Mouse (Mus musculus) liver (tissue): ENCODE data around the gene Hist1h2ah.
"Not testable (repeated sequence)": the region's sequence is repeated elsewhere in the genome, so short reads cannot be mapped to it uniquely, and the experiment has no call there.

Experiments
- DNase-seq: peaks from one replicate; pipeline ENCODE4 v3.0.0-alpha.2; 2020; ENCODE audit warnings: mixed read lengths

Gene Hist1h2ah

DNA sequence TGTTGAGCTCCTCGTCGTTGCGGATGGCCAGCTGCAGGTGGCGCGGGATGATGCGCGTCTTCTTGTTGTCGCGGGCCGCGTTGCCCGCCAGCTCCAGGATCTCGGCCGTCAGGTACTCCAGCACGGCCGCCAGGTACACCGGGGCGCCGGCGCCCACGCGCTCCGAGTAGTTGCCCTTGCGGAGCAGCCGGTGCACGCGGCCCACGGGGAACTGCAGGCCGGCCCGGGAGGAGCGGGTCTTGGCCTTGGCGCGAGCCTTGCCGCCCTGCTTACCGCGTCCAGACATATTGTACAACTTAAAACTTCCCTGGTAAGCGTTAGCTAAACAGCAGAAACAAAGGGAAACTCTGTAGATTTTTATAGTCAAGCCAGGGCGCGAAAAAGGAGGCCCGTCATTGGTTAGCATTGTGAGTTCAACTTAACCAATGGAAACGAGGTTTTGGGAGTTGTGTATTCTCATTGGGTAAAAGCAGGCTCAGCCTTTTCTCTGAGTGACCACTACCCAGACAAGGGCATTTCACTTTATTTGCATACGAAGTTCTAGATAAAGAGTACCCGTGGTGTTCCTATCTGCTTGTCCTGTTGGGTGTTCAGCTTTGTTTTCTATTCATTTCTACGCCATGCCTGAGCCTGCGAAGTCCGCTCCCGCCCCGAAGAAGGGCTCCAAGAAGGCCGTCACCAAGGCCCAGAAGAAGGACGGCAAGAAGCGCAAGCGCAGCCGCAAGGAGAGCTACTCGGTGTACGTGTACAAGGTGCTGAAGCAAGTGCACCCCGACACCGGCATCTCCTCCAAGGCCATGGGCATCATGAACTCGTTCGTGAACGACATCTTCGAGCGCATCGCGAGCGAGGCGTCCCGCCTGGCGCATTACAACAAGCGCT lies at the start of gene Hist1h2ah, which contains the start of gene Hist1h2bk:
Hist1h2ah (minus strand) TSS at position 302 of the 882 bp plus-strand sequence.
Hist1h2bk (plus strand) TSS at position 604 of the 882 bp plus-strand sequence.
- DNase-seq: peak; percentile 85

GRCm38 (mm10) chr13:22084140-22084539 lies 48.8 kb upstream of the Hist1h2ah start, which contains the start of gene Vmn1r188:
Gene Vmn1r188 (plus strand): TSS chr13:22084440.
- DNase-seq: not testable (repeated sequence)

DNA sequence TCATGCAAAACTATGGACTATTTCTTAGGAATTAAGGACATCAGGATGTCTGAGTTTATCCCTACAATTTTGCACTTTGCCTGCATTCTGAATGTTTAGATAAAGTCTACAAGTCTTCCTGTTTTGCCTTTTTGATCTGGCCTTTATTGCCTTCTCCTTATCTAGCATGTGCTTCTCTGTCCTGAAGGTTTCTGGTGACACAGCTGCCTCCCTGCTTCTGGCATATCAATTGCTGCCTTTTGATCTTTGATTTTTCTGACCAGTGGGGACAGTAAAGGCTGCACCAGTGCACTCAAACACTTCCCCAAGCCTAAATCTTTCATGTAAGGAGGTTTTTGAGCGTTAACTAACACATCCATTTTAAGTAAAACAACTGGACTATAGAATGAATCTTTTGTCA lies 28.1 kb upstream of the Hist1h2ah start:
- DNase-seq: no peak

DNA sequence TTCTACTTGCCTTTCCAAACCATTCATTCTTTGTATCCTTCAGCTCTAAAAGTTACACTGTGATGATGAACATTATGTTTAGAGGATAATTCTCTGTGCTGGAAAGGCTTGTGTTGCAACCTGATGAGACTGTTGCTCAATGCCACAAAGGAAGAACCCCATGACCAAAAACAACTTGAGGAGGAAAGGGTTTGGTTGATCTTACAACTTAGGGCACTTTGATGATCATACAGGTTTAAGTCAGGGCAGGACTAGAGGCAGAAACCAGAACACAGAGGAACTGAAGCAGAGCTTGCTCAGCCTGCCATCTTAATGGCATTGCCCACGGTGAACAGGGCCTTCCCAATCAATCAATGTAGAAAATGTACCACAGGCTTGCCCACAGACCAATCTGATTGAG lies 26.1 kb upstream of the Hist1h2ah start:
- DNase-seq: no peak

DNA sequence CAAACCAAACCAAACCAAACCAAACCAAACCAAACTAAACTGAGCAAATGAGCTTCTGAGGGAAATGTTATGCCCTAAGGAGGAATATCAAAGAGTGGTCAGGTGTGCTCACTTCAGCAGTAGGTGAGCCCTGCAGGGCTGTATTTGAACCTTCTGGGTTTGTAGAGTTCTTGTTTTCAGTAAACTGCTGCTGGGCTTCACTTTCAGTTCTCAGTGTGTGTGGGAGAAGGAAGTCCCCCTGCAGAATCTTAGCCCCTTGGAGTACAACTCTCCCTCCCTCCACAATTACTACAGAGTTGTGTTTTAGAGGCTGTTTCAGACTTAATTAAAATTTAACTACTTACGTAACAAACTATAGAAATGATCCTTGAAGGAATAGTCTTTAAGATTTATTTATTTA lies 18.4 kb upstream of the Hist1h2ah start:
- DNase-seq: no peak

- no peak for DNase-seq
Measured at GRCm38 (mm10) chr13:22051523-22051859, 16.1 kb upstream of the Hist1h2ah start.

- DNase-seq: peak; percentile 98
Measured at GRCm38 (mm10) chr13:22050591-22051522, 15.5 kb upstream of the Hist1h2ah start.

- peak; percentile 55 for DNase-seq
Measured at GRCm38 (mm10) chr13:22049737-22050440, 14.5 kb upstream of the Hist1h2ah start.

DNA sequence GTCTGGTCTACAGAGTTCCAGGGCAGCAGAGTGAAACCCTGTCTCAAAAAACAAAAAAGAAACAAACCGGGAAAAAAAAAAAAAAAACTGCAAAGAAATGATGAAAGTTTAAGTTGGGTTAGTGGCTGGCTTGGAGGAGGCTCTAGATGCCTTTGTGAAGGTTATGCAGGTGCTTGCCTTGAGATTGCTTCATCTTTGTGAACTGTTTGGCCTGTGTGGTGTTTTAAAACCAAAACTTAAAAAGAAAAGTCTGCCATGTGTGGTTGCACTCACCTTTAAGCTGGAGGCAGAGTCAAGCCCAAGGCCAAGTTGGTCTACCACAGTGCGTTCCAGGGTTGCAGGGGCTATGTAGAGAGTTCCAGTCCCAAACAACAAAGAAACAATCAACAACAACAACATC lies 13.7 kb upstream of the Hist1h2ah start:
- no peak for DNase-seq

DNA sequence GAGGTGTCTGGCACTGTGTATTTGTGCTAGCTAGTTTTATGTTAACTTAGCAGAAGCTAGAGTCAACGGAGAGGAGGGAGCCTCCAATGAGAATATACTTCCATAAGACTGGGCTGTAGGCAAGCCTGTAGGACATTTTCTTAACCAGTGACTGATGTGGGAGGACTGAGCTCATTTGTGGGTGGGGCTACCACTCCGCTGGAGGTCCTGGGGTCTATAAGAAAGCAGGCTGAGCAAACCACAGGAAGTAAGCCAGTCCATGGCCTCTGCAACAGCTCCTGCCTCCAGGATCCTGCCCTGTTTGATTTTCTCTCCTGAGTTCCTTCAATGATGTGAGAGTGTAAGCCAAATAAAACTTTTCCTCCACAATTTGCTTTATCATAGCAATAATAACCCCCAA lies 9.9 kb upstream of the Hist1h2ah start:
- no peak for DNase-seq

DNA sequence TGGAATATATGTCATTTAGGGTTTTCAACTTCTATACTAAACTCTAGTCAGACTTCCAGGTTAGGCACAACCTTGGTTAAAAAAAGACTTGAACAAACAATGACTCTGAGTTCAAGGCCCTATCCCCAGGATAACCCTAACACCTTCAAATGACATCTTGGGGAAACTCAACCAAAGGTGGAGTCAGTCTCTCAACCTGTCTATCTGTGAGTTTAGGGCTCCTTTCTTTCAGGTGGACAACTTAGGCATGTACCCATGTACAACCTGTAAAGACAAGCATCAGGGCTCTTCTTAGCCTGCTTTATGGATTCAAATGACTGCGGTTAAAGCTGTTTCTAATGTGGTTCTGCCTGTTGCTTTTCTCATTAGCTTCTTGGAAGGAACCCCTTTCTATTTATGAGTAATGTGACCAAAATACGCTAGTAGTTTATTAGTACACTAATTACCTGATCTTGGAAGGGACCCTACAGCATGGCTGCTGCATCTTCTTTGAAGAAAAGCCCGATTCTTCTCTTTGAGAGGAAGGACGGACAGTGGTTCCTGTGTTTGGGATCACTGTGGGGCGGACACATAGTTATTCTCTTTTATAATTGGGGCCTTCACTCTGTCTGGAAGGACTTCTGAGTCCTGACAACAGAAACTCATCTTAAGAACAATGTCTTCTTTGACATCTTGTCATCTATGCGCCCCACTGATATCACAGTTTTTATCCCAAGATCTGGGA lies 9.2 kb upstream of the Hist1h2ah start:
- DNase-seq: no peak

GRCm38 (mm10) chr13:22043503-22044431 lies 8.4 kb upstream of the Hist1h2ah start:
- peak; percentile 55 for DNase-seq

DNA sequence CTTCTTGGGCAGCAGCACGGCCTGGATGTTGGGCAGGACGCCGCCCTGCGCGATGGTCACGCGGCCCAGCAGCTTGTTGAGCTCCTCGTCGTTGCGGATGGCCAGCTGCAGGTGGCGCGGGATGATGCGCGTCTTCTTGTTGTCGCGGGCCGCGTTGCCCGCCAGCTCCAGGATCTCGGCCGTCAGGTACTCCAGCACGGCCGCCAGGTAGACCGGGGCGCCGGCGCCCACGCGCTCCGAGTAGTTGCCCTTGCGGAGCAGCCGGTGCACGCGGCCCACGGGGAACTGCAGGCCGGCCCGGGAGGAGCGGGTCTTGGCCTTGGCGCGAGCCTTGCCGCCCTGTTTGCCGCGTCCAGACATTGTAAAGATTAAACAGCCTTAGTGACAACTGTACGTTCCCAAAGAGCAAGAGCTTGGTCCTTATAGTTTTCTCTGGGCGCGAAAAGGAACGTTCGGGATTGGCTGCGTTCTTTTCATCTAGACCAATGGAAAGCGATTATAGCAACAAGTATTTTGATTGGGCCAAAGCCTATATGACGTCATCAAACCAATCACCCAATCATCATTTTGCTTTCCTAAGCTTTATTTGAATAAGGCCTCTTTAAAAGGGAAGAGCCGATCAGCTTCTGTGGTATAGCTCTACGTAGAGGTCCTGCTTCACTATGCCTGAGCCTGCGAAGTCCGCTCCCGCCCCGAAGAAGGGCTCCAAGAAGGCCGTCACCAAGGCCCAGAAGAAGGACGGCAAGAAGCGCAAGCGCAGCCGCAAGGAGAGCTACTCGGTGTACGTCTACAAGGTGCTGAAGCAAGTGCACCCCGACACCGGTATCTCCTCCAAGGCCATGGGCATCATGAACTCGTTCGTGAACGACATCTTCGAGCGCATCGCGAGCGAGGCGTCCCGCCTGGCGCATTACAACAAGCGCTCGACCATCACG lies 7.5 kb upstream of the Hist1h2ah start, which contains the start of the genes Hist1h2ag and Hist1h2bj:
Hist1h2ag (minus strand) TSS at position 377 of the 935 bp plus-strand sequence.
Hist1h2bj (plus strand) TSS at position 647 of the 935 bp plus-strand sequence.
- DNase-seq: peak; percentile 88

DNA sequence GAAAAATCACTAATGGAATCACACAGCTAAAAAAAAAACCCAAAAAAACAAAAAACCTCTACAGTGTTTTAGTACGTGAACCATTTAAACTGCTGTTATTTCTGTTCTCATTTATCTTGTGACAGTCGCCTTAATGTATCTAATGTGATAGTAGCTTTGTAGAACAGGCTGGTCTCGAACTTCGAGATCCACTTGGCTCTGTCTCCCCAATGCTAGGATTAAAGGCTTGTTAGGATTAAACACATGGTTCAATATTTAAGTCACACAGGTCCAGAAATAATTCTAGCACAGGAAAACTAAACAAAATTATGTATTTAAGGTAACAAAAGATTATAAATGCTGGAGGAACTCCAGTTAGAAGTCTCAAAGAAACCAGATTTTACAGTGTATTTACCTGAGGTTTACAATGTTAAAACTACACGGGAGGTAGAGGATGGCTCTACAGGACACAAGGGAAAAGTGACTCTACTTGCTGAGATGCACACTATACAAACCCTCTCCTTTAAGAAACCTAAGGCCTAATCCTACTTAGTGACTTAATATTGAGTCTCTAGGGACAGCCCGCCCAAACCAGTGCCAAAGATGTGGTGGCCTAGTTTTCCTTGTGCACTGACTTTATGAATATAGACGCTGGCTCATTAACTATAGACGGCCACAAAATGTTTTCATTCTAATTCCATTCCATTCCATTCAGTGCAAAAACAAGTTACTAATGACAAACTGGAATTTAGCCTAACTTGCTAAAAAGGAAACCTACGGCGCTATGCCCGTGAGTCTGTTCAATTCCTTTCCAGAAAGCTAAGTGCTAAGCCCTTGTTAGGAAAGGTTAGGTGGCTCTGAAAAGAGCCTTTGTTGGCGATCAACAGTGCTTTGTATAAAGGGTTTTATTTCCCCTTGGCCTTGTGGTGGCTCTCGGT lies 6.5 kb upstream of the Hist1h2ah start:
- DNase-seq: peak; percentile 45

- peak; percentile 95 for DNase-seq
Measured at GRCm38 (mm10) chr13:22041142-22041536, 5.8 kb upstream of the Hist1h2ah start, which contains the start of gene Hist1h4i. Gene Hist1h4i (minus strand): TSS chr13:22041362.

- DNase-seq: peak; percentile 75
Measured at GRCm38 (mm10) chr13:22040464-22041141, 5.2 kb upstream of the Hist1h2ah start.

DNA sequence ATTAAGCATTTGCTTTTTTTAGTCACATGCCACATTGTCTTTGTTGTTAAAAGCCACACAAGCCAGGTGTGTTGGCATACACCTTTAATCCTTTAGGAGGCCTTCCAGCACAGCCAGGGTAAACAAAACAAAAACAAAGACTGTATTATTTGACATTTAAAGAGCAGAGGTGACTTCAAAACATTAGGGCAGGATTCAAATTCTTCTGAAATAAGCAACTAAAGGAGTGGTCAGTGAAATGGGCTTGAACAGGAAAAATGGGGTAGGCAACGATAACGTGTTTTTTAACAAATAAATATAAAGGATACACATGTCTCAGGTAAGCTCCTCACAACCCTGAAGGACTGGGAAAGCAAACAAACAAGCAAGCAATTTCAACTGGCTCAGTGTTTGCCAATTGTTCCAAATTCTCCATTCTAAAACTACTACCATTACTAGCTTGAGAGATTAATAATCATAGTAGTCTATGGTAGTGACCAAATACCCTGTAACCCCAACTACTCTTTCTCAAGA lies 4.6 kb upstream of the Hist1h2ah start:
- no peak for DNase-seq
